ENCODE assay signal across 22 mouse cellular contexts in genomic region chr9:96823541-96823940, GRCm38 (mm10).
DNase-seq lines count a peak whose midpoint lies in the region; ATAC-seq and TF ChIP-seq lines count a peak whose summit lies in the region.
"Had no signal": no experiment of that assay in that cellular context is flagged by ENCODE, and none has a peak within 500 bp of the region (broad histone marks: within the 10 kb centered on the region; RNA-seq: fewer than 3 reads in every experiment).

No protein-coding gene starts in this region.

- peak overlapping the region; percentile 58; the same call in 1 of the 2 replicates for H3K27ac ChIP-seq in heart, embryonic 13.5 days (replicated peaks)
- peak overlapping the region; percentile 57 for H3K27ac ChIP-seq in left cerebral cortex, adult 2 months
- H3K27ac ChIP-seq: forebrain, embryonic 10.5 days; hindbrain, embryonic 14.5 days; macrophage had no signal

- H3K27me3 ChIP-seq in heart, embryonic 13.5 days (replicated peaks), result no peaks in the 10 kb centered on the region

- intact Hi-C loops in heart, postnatal 14 days (cut with DNase I), result no loop called here
- intact Hi-C loops in left cerebral cortex, adult 2 months (cut with DNase I), result no loop called here

- no peak overlapping the region for H3K9ac ChIP-seq in heart, embryonic 13.5 days
- H3K9ac ChIP-seq: hindbrain, embryonic 14.5 days; liver, postnatal 0 days had no signal

- ATAC-seq in cerebellum, adult (ENCODE audit: insufficient number of reproducible peaks, low FRiP score, low TSS enrichment), result no peak
- ATAC-seq in heart, embryonic 13.5 days (ENCODE audit: extremely low read depth, insufficient number of reproducible peaks, low FRiP score, low TSS enrichment), result no peak
- ATAC-seq: forebrain, embryonic 16.5 days; inflammation-experienced regulatory T-cells, adult 6 months; liver, postnatal 0 days; lung, postnatal 0 days had no signal

- no peaks in the 10 kb centered on the region for H3K9me3 ChIP-seq in heart, embryonic 13.5 days
- H3K9me3 ChIP-seq: forebrain, embryonic 10.5 days had no signal

- peaks cover 31% of the 10 kb centered on the region for H3K36me3 ChIP-seq in heart, embryonic 13.5 days

- no peak overlapping the region for H3K4me3 ChIP-seq in heart, embryonic 13.5 days
- no peak overlapping the region for H3K4me3 ChIP-seq in left cerebral cortex, adult 2 months
- H3K4me3 ChIP-seq: forebrain, embryonic 10.5 days had no signal

- H3K4me1 ChIP-seq in heart, embryonic 13.5 days, result peaks cover 13% of the 10 kb centered on the region

- WGBS in heart, embryonic 13.5 days, result 52% methylated on average over 5 of the region's 5 CpGs

- no peak for TF ChIP-seq CTCF in left cerebral cortex, adult 2 months (IDR thresholded peaks at IDR 0.05)

- peak; percentile 57 to 59 for DNase-seq in cerebellum, adult 18-20 months
- no peak for DNase-seq in heart, postnatal 14 days
- DNase-seq in left cerebral cortex, adult 2 months (ENCODE audit: extremely low spot score in 1 of 2, low spot score in 2 of 2), result no peak
- DNase-seq in left cerebral cortex, adult 9 months (ENCODE audit: low spot score in 2 of 2), result no peak
- DNase-seq in brain, adult 2 months (ENCODE audit: low read depth, low spot score), result peak; percentile 72
- no peak for DNase-seq in thymus, postnatal 0 days (ENCODE audit: low spot score)
- DNase-seq: gastrocnemius, postnatal 25 days; kidney, postnatal 10 days; liver, postnatal 0 days; retina, postnatal 1 day; right cerebral cortex, postnatal 25 days; spleen, adult 18-20 months; thymus, postnatal 4 days had no signal

- H3K4me2 ChIP-seq in heart, embryonic 13.5 days, result peak overlapping the region; percentile 18; the same call in 1 of the 2 replicates
- H3K4me2 ChIP-seq: hindbrain, embryonic 14.5 days; liver, embryonic 11.5 days had no signal

Comparison
In these comparisons a context has a peak if more than half of its experiments do, and no peak if none do; other contexts are left out.
1. DNase-seq: peak in cerebellum, adult 18-20 months (2 of 2) and brain, adult 2 months (single experiment); none in heart, postnatal 14 days (0 of 2), left cerebral cortex, adult 2 months (0 of 2), left cerebral cortex, adult 9 months (0 of 2) and thymus, postnatal 0 days (single experiment).